Mouse (Mus musculus) heart, postnatal 0 days (tissue): ENCODE results near the gene Cxcl17.

Experiments
- CTCF ChIP-seq: IDR thresholded peaks from 2 replicates; pipeline ENCODE4 v1.5.1; 2016; ENCODE audit warnings: antibody characterized with exemption, control low read depth, low read depth
- EP300 ChIP-seq: IDR thresholded peaks from 2 replicates; pipeline ENCODE4 v1.6.1; 2016; ENCODE audit warnings: antibody characterized with exemption, low read depth

DNA sequence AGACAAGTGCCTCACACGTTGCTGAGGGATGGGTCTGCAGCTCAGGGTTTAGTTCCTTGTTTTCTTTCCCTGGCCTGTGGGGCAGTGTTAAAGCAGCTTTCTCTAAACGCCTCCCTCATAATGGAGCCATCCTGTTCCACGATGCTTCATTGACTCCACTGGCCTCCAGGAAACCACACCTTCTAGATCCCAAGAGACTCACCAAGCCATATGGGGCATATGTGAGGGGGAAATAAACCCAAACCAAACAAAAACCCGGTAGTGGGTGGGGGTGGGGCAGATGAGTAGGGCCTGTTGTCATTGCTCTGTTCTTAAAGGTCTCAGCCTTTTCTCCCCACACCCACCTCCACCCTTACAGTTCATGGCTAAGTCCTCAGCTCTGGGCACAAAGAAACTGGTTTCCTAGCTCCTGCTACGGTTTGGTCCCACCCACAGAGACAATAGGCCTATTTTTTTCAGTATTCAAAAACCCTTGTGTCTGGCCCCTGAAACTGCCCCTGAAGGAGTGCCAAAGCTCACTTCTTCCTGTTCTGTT is 20.4 kb upstream of the Cxcl17 start:
- TF ChIP-seq CTCF: no peak
- no peak for TF ChIP-seq EP300
